Mouse (Mus musculus): ENCODE measurements at regions not wholly inside any gene's neighbourhood (a gene's known extent, or its start where the extent isn't known, plus 50 kb on each side); places are given as distances from the start of the nearest gene placed in this dataset.

GRCm38 (mm10) chr6:143287322-143287721, 120.3 kb downstream of the Etnk1 start:
- WGBS, result 81% methylated on average over 15 of the region's 15 CpGs
- Histone ChIP-seq H3K4me2 (replicated peaks) (no peak overlapping the region), H3K27ac (no peak overlapping the region)

GRCm38 (mm10) chr6:143288491-143289130, 121.6 kb downstream of the Etnk1 start:
- Histone ChIP-seq H3K27me3 (replicated peaks) (no peaks in the 10 kb centered on the region), H3K9ac (no peak overlapping the region), H3K4me3 (replicated peaks) (no peak overlapping the region), H3K27ac (no peak overlapping the region), H3K4me1 (replicated peaks) (no peaks in the 10 kb centered on the region), H3K4me2 (replicated peaks) (no peak overlapping the region), H3K9me3 (no peaks in the 10 kb centered on the region), H3K36me3 (no peaks in the 10 kb centered on the region)
- ATAC-seq, result no peak
- WGBS, result 79% methylated on average over 19 of the region's 19 CpGs

More at GRCm38 (mm10) chr6:143287322-143287721, 120.3 kb downstream of the Etnk1 start:
- H3K4me3 ChIP-seq (replicated peaks), result no peak overlapping the region
- H3K9me3 ChIP-seq, result no peaks in the 10 kb centered on the region
- no peaks in the 10 kb centered on the region for H3K27me3 ChIP-seq (replicated peaks)
- no peaks in the 10 kb centered on the region for H3K36me3 ChIP-seq
- no peak for ATAC-seq
- H3K4me1 ChIP-seq (replicated peaks), result no peaks in the 10 kb centered on the region
- no peak overlapping the region for H3K9ac ChIP-seq

GRCm38 (mm10) chr6:143293648-143294047, 126.6 kb downstream of the Etnk1 start:
- H3K4me2 ChIP-seq (replicated peaks), result no peak overlapping the region
- no peak for ATAC-seq
- no peaks in the 10 kb centered on the region for H3K4me1 ChIP-seq (replicated peaks)
- no peak overlapping the region for H3K27ac ChIP-seq
- H3K4me3 ChIP-seq (replicated peaks), result no peak overlapping the region
- no peaks in the 10 kb centered on the region for H3K27me3 ChIP-seq (replicated peaks)
- no peaks in the 10 kb centered on the region for H3K36me3 ChIP-seq
- H3K9ac ChIP-seq, result no peak overlapping the region
- no peaks in the 10 kb centered on the region for H3K9me3 ChIP-seq
- 56% methylated on average over 3 of the region's 3 CpGs for WGBS

- no peak for ATAC-seq
- Histone ChIP-seq H3K27ac (no peak overlapping the region), H3K9ac (no peak overlapping the region), H3K4me3 (replicated peaks) (no peak overlapping the region), H3K4me2 (replicated peaks) (no peak overlapping the region), H3K36me3 (no peaks in the 10 kb centered on the region), H3K4me1 (replicated peaks) (no peaks in the 10 kb centered on the region), H3K9me3 (no peaks in the 10 kb centered on the region), H3K27me3 (replicated peaks) (no peaks in the 10 kb centered on the region)
- 79% methylated on average over 5 of the region's 5 CpGs for WGBS
Measured at GRCm38 (mm10) chr6:143298391-143298790, 131.4 kb downstream of the Etnk1 start.

- Histone ChIP-seq H3K27ac (no peak overlapping the region), H3K27me3 (replicated peaks) (no peaks in the 10 kb centered on the region), H3K36me3 (no peaks in the 10 kb centered on the region), H3K4me2 (replicated peaks) (no peak overlapping the region), H3K9ac (no peak overlapping the region), H3K9me3 (no peaks in the 10 kb centered on the region), H3K4me1 (replicated peaks) (no peaks in the 10 kb centered on the region), H3K4me3 (replicated peaks) (no peak overlapping the region)
- 93% methylated on average over 10 of the region's 10 CpGs for WGBS
- ATAC-seq, result no peak
Measured at GRCm38 (mm10) chr6:143301414-143301813, 134.4 kb downstream of the Etnk1 start.

GRCm38 (mm10) chr6:143307327-143307726, 140.3 kb downstream of the Etnk1 start:
- Histone ChIP-seq H3K4me3 (replicated peaks) (no peak overlapping the region), H3K9me3 (no peaks in the 10 kb centered on the region), H3K27ac (no peak overlapping the region), H3K36me3 (no peaks in the 10 kb centered on the region), H3K9ac (no peak overlapping the region), H3K27me3 (replicated peaks) (no peaks in the 10 kb centered on the region), H3K4me1 (replicated peaks) (no peaks in the 10 kb centered on the region), H3K4me2 (replicated peaks) (no peak overlapping the region)
- no peak for ATAC-seq
- 65% methylated on average over 6 of the region's 6 CpGs for WGBS

GRCm38 (mm10) chr6:143315859-143316258, 148.8 kb downstream of the Etnk1 start:
- Histone ChIP-seq H3K9me3 (no peaks in the 10 kb centered on the region), H3K4me2 (replicated peaks) (no peak overlapping the region), H3K27me3 (replicated peaks) (no peaks in the 10 kb centered on the region), H3K36me3 (no peaks in the 10 kb centered on the region), H3K9ac (no peak overlapping the region), H3K4me3 (replicated peaks) (no peak overlapping the region), H3K4me1 (replicated peaks) (no peaks in the 10 kb centered on the region; the same call in 1 of the 2 replicates), H3K27ac (no peak overlapping the region)
- peak; percentile 39; the same call in 1 of the 2 replicates for ATAC-seq
- WGBS, result 35% methylated on average over 9 of the region's 9 CpGs

- Histone ChIP-seq H3K4me3 (replicated peaks) (no peak overlapping the region), H3K36me3 (no peaks in the 10 kb centered on the region), H3K4me2 (replicated peaks) (no peak overlapping the region), H3K27me3 (replicated peaks) (no peaks in the 10 kb centered on the region), H3K9me3 (no peaks in the 10 kb centered on the region), H3K9ac (no peak overlapping the region), H3K27ac (no peak overlapping the region), H3K4me1 (replicated peaks) (peaks cover 3% of the 10 kb centered on the region)
- WGBS, result 39% methylated on average over 7 of the region's 7 CpGs
- ATAC-seq, result no peak
Measured at GRCm38 (mm10) chr6:143320426-143320825, 153.4 kb downstream of the Etnk1 start.

- Histone ChIP-seq H3K9ac (no peak overlapping the region), H3K4me1 (replicated peaks) (peaks cover 3% of the 10 kb centered on the region; the same call in 1 of the 2 replicates), H3K4me2 (replicated peaks) (no peak overlapping the region), H3K27ac (no peak overlapping the region), H3K27me3 (replicated peaks) (no peaks in the 10 kb centered on the region), H3K9me3 (no peaks in the 10 kb centered on the region), H3K4me3 (replicated peaks) (no peak overlapping the region), H3K36me3 (no peaks in the 10 kb centered on the region)
- ATAC-seq, result no peak
- 25% methylated on average over 8 of the region's 8 CpGs for WGBS
Measured at GRCm38 (mm10) chr6:143324636-143325035, 157.6 kb downstream of the Etnk1 start.

- Histone ChIP-seq H3K4me1 (replicated peaks) (peaks cover 3% of the 10 kb centered on the region; the same call in 1 of the 2 replicates), H3K9me3 (no peaks in the 10 kb centered on the region), H3K4me3 (replicated peaks) (peak overlapping the region; percentile 10; the same call in 1 of the 2 replicates), H3K9ac (no peak overlapping the region), H3K27me3 (replicated peaks) (no peaks in the 10 kb centered on the region), H3K36me3 (no peaks in the 10 kb centered on the region), H3K27ac (no peak overlapping the region), H3K4me2 (replicated peaks) (peak overlapping the region; percentile 48)
- 63% methylated on average over 22 of the region's 22 CpGs for WGBS
- ATAC-seq, result peak; percentile 84
Measured at GRCm38 (mm10) chr6:143326956-143327722, 160.1 kb downstream of the Etnk1 start.

- Histone ChIP-seq H3K27me3 (replicated peaks) (no peaks in the 10 kb centered on the region), H3K4me1 (replicated peaks) (peaks cover 3% of the 10 kb centered on the region; the same call in 1 of the 2 replicates), H3K9ac (no peak overlapping the region), H3K4me3 (replicated peaks) (no peak overlapping the region), H3K36me3 (no peaks in the 10 kb centered on the region), H3K4me2 (replicated peaks) (no peak overlapping the region; the same call in 1 of the 2 replicates), H3K9me3 (no peaks in the 10 kb centered on the region), H3K27ac (no peak overlapping the region)
- no peak for ATAC-seq
- WGBS, result 87% methylated on average over 8 of the region's 8 CpGs
Measured at GRCm38 (mm10) chr6:143327788-143328187, 160.8 kb downstream of the Etnk1 start.

GRCm38 (mm10) chr6:143328202-143328601, 161.2 kb downstream of the Etnk1 start:
- Histone ChIP-seq H3K9me3 (no peaks in the 10 kb centered on the region), H3K4me1 (replicated peaks) (peaks cover 3% of the 10 kb centered on the region; the same call in 1 of the 2 replicates), H3K27me3 (replicated peaks) (no peaks in the 10 kb centered on the region), H3K4me2 (replicated peaks) (no peak overlapping the region), H3K9ac (no peak overlapping the region), H3K36me3 (no peaks in the 10 kb centered on the region), H3K27ac (no peak overlapping the region), H3K4me3 (replicated peaks) (no peak overlapping the region)
- 82% methylated on average over 9 of the region's 9 CpGs for WGBS
- no peak for ATAC-seq

Data from intestine, embryonic 15.5 days (tissue).